Mouse (Mus musculus) embryonic fibroblast, embryonic 13.5 days (primary cell): ENCODE measurements around the gene 4930452B06Rik.

ENCODE experiments used
- CTCF ChIP-seq: IDR thresholded peaks from 2 replicates; pipeline ENCODE4 v1.5.1; 2011; ENCODE audit warnings: mild to moderate bottlenecking, control low read depth, low read length, moderate library complexity, borderline replicate concordance; ENCODE audit not compliant: insufficient read depth
- POLR2A ChIP-seq: IDR thresholded peaks from 2 replicates; pipeline ENCODE4 v1.6.1; 2011; ENCODE audit warnings: low read depth, mild to moderate bottlenecking, control low read depth, low read length, moderate library complexity

- TF ChIP-seq POLR2A (no peak), CTCF (no peak)
These were observed 193.2 kb downstream of the 4930452B06Rik start for GRCm38 (mm10) chr14:8472884-8473283.
